Mouse (Mus musculus) cerebellum, adult (tissue): ENCODE data around the gene Wnt9b.
"Not testable (repeated sequence)": the region's sequence is repeated elsewhere in the genome, so short reads cannot be mapped to it uniquely, and the experiment has no call there.

ENCODE experiments used
- ATAC-seq: cut with Nextera tagmentation; 2 replicates; pipeline ENCODE4 v1.9.2; 2017; ENCODE audit warnings: mild to moderate bottlenecking, moderate library complexity, mixed read lengths; ENCODE audit not compliant: insufficient number of reproducible peaks, low FRiP score, low TSS enrichment

The Wnt9b gene

GRCm38 (mm10) chr11:103749306-103750089 is at the start of gene Wnt9b:
Gene Wnt9b (minus strand): TSS chr11:103749821.
- no peak for ATAC-seq

GRCm38 (mm10) chr11:103789951-103790350 is 40.3 kb upstream of the Wnt9b start:
- ATAC-seq = no peak

GRCm38 (mm10) chr11:103780152-103780551 is 30.5 kb upstream of the Wnt9b start:
- ATAC-seq = no peak

GRCm38 (mm10) chr11:103774228-103774530 is 24.6 kb upstream of the Wnt9b start:
- no peak for ATAC-seq

GRCm38 (mm10) chr11:103773387-103774227 is 24.0 kb upstream of the Wnt9b start, which contains the start of gene Wnt3:
Gene Wnt3 (plus strand): TSS chr11:103774150.
- ATAC-seq = peak; percentile 56; the same call in 1 of the 2 replicates

- no peak for ATAC-seq
Measured at GRCm38 (mm10) chr11:103772505-103773386, 23.1 kb upstream of the Wnt9b start.

GRCm38 (mm10) chr11:103771160-103771817 is 21.7 kb upstream of the Wnt9b start:
- ATAC-seq = no peak

GRCm38 (mm10) chr11:103765556-103766011 is 16.0 kb upstream of the Wnt9b start:
- no peak for ATAC-seq

GRCm38 (mm10) chr11:103764601-103765000 is 15.0 kb upstream of the Wnt9b start:
- ATAC-seq = no peak

- ATAC-seq = no peak; the same call in 1 of the 2 replicates
Measured at GRCm38 (mm10) chr11:103763410-103764163, 14.0 kb upstream of the Wnt9b start.

- ATAC-seq = not testable (repeated sequence)
Measured at GRCm38 (mm10) chr11:103760891-103761290, 11.3 kb upstream of the Wnt9b start.

- ATAC-seq = no peak
Measured at GRCm38 (mm10) chr11:103760101-103760500, 10.5 kb upstream of the Wnt9b start.

- no peak for ATAC-seq
Measured at GRCm38 (mm10) chr11:103758706-103759105, 9.1 kb upstream of the Wnt9b start.

GRCm38 (mm10) chr11:103758054-103758453 is 8.4 kb upstream of the Wnt9b start:
- no peak for ATAC-seq

GRCm38 (mm10) chr11:103750612-103751011 is 991 bp upstream of the Wnt9b start:
- ATAC-seq = no peak

- no peak for ATAC-seq
Measured at GRCm38 (mm10) chr11:103735046-103735781, 14.4 kb downstream of the Wnt9b start.

GRCm38 (mm10) chr11:103734411-103735045 is 15.1 kb downstream of the Wnt9b start:
- no peak for ATAC-seq

- ATAC-seq = no peak
Measured at GRCm38 (mm10) chr11:103733961-103734360, 15.7 kb downstream of the Wnt9b start.
